Mouse (Mus musculus) thymus, postnatal 36 days (tissue): Measurements from ENCODE around the gene Gm20924.
"Not testable (repeated sequence)": the region's sequence is repeated elsewhere in the genome, so short reads cannot be mapped to it uniquely, and the experiment has no call there.

ENCODE experiments used
- DNase-seq, 2 experiments: peaks; one replicate each; pipeline ENCODE4 v3.0.0; 2022; ENCODE audit warnings: mixed read lengths in 2 of 2

Gm20924 gene

GRCm38 (mm10) chrY:65207427-65207826 is at the start of gene Gm20924:
Gm20924 (minus strand) TSS chrY:65207527.
- DNase-seq: not testable (repeated sequence)
